Mouse (Mus musculus): ENCODE data around the gene Laptm4a. TPM values are rescaled to one million over a fixed set of nuclear protein-coding genes. Genes with fewer than 3 reads are reported as not detected.

Laptm4a gene
- polyA plus RNA-seq (2011; ENCODE audit: insufficient read length, low read depth, missing spikeins) = 780 and 861 TPM in 2 replicates

- peak; percentile 83 for TF ChIP-seq POLR2A (IDR thresholded peaks at IDR 0.05; ENCODE audit: low read depth, low read length)
- TF ChIP-seq CTCF (IDR thresholded peaks at IDR 0.05; ENCODE audit: borderline replicate concordance, insufficient read depth, low read length) = no peak
- Histone ChIP-seq H3K4me3 (ENCODE audit: insufficient read depth, low read length) (peak within 1 kb of the TSS; percentile 99), H3K27ac (ENCODE audit: insufficient read depth, low read length) (peak within 1 kb of the TSS; percentile 95), H3K4me1 (ENCODE audit: control insufficient read depth, insufficient read depth, low read length) (peaks cover 4% of the 10 kb centered on the region; the same call in 1 of the 2 replicates)
These were observed at the start of gene Laptm4a for GRCm38 (mm10) chr12:8921394-8922368. Gene Laptm4a, plus strand, starts transcription at chr12:8921664.

GRCm38 (mm10) chr12:8875583-8875982 lies 45.9 kb upstream of the Laptm4a start:
- no peaks in the 10 kb centered on the region for H3K4me1 ChIP-seq (ENCODE audit: control insufficient read depth, insufficient read depth, low read length)
- no peak overlapping the region for H3K4me3 ChIP-seq (ENCODE audit: insufficient read depth, low read length)
- TF ChIP-seq CTCF (IDR thresholded peaks at IDR 0.05; ENCODE audit: borderline replicate concordance, insufficient read depth, low read length) (no peak), POLR2A (IDR thresholded peaks at IDR 0.05; ENCODE audit: low read depth, low read length) (no peak)
- no peak overlapping the region for H3K27ac ChIP-seq (ENCODE audit: insufficient read depth, low read length)

- TF ChIP-seq CTCF (IDR thresholded peaks at IDR 0.05; ENCODE audit: borderline replicate concordance, insufficient read depth, low read length) = no peak
- TF ChIP-seq POLR2A (IDR thresholded peaks at IDR 0.05; ENCODE audit: low read depth, low read length) = no peak
- H3K4me1 ChIP-seq (ENCODE audit: control insufficient read depth, insufficient read depth, low read length) = no peaks in the 10 kb centered on the region
- H3K27ac ChIP-seq (ENCODE audit: insufficient read depth, low read length) = no peak overlapping the region
- no peak overlapping the region for H3K4me3 ChIP-seq (ENCODE audit: insufficient read depth, low read length)
These were observed 44.6 kb upstream of the Laptm4a start for GRCm38 (mm10) chr12:8876865-8877264.

- Histone ChIP-seq H3K4me3 (ENCODE audit: insufficient read depth, low read length) (no peak overlapping the region), H3K4me1 (ENCODE audit: control insufficient read depth, insufficient read depth, low read length) (no peaks in the 10 kb centered on the region), H3K27ac (ENCODE audit: insufficient read depth, low read length) (no peak overlapping the region)
- TF ChIP-seq CTCF (IDR thresholded peaks at IDR 0.05; ENCODE audit: borderline replicate concordance, insufficient read depth, low read length) (no peak), POLR2A (IDR thresholded peaks at IDR 0.05; ENCODE audit: low read depth, low read length) (no peak)
These were observed 44.1 kb upstream of the Laptm4a start for GRCm38 (mm10) chr12:8877413-8877812.

- Histone ChIP-seq H3K4me1 (ENCODE audit: control insufficient read depth, insufficient read depth, low read length) (no peaks in the 10 kb centered on the region), H3K27ac (ENCODE audit: insufficient read depth, low read length) (no peak overlapping the region), H3K4me3 (ENCODE audit: insufficient read depth, low read length) (no peak overlapping the region)
- no peak for TF ChIP-seq POLR2A (IDR thresholded peaks at IDR 0.05; ENCODE audit: low read depth, low read length)
- no peak for TF ChIP-seq CTCF (IDR thresholded peaks at IDR 0.05; ENCODE audit: borderline replicate concordance, insufficient read depth, low read length)
These were observed 42.7 kb upstream of the Laptm4a start for GRCm38 (mm10) chr12:8878752-8879151.

GRCm38 (mm10) chr12:8879389-8879788 lies 42.1 kb upstream of the Laptm4a start:
- H3K27ac ChIP-seq (ENCODE audit: insufficient read depth, low read length) = no peak overlapping the region
- TF ChIP-seq CTCF (IDR thresholded peaks at IDR 0.05; ENCODE audit: borderline replicate concordance, insufficient read depth, low read length) = no peak
- no peak for TF ChIP-seq POLR2A (IDR thresholded peaks at IDR 0.05; ENCODE audit: low read depth, low read length)
- no peak overlapping the region for H3K4me3 ChIP-seq (ENCODE audit: insufficient read depth, low read length)
- H3K4me1 ChIP-seq (ENCODE audit: control insufficient read depth, insufficient read depth, low read length) = no peaks in the 10 kb centered on the region

GRCm38 (mm10) chr12:8881736-8882135 lies 39.7 kb upstream of the Laptm4a start:
- Histone ChIP-seq H3K4me3 (ENCODE audit: insufficient read depth, low read length) (no peak overlapping the region), H3K27ac (ENCODE audit: insufficient read depth, low read length) (no peak overlapping the region), H3K4me1 (ENCODE audit: control insufficient read depth, insufficient read depth, low read length) (no peaks in the 10 kb centered on the region)
- TF ChIP-seq CTCF (IDR thresholded peaks at IDR 0.05; ENCODE audit: borderline replicate concordance, insufficient read depth, low read length) (peak; percentile 86; the same call in 1 of the 2 replicates), POLR2A (IDR thresholded peaks at IDR 0.05; ENCODE audit: low read depth, low read length) (no peak)

GRCm38 (mm10) chr12:8882376-8882775 lies 39.1 kb upstream of the Laptm4a start:
- Histone ChIP-seq H3K4me3 (ENCODE audit: insufficient read depth, low read length) (no peak overlapping the region), H3K27ac (ENCODE audit: insufficient read depth, low read length) (no peak overlapping the region), H3K4me1 (ENCODE audit: control insufficient read depth, insufficient read depth, low read length) (no peaks in the 10 kb centered on the region)
- TF ChIP-seq CTCF (IDR thresholded peaks at IDR 0.05; ENCODE audit: borderline replicate concordance, insufficient read depth, low read length) = no peak

GRCm38 (mm10) chr12:8884426-8885145 lies 36.9 kb upstream of the Laptm4a start:
- Histone ChIP-seq H3K4me1 (ENCODE audit: control insufficient read depth, insufficient read depth, low read length) (no peaks in the 10 kb centered on the region), H3K4me3 (ENCODE audit: insufficient read depth, low read length) (no peak overlapping the region), H3K27ac (ENCODE audit: insufficient read depth, low read length) (peak overlapping the region; percentile 23; the same call in 1 of the 2 replicates)
- TF ChIP-seq CTCF (IDR thresholded peaks at IDR 0.05; ENCODE audit: borderline replicate concordance, insufficient read depth, low read length) (no peak), POLR2A (IDR thresholded peaks at IDR 0.05; ENCODE audit: low read depth, low read length) (no peak)
